Mouse (Mus musculus): ENCODE measurements at regions not wholly inside any gene's neighbourhood (a gene's known extent, or its start where the extent isn't known, plus 50 kb on each side); places are given as distances from the start of the nearest gene placed in this dataset.
"Not testable (repeated sequence)": the region's sequence is repeated elsewhere in the genome, so short reads cannot be mapped to it uniquely, and the experiment has no call there.

GRCm38 (mm10) chr13:103622324-103622723 is 152.1 kb downstream of the Srek1 start:
- DNase-seq (ENCODE audit: low read depth, low spot score), result no peak

GRCm38 (mm10) chr13:103620958-103621357 is 153.4 kb downstream of the Srek1 start:
- not testable (repeated sequence) for DNase-seq (ENCODE audit: low read depth, low spot score)

- no peak for DNase-seq (ENCODE audit: low read depth, low spot score)
Observed at GRCm38 (mm10) chr13:103613333-103613725, 161.1 kb downstream of the Srek1 start.

- DNase-seq (ENCODE audit: low read depth, low spot score), result peak; percentile 34
Observed at GRCm38 (mm10) chr13:103612720-103613332, 161.6 kb downstream of the Srek1 start.

GRCm38 (mm10) chr13:103602302-103602701 is 172.1 kb downstream of the Srek1 start:
- DNase-seq (ENCODE audit: low read depth, low spot score), result no peak

GRCm38 (mm10) chr13:103592371-103592770 is 182.0 kb downstream of the Srek1 start:
- no peak for DNase-seq (ENCODE audit: low read depth, low spot score)

GRCm38 (mm10) chr13:103591874-103592273 is 182.5 kb downstream of the Srek1 start:
- DNase-seq (ENCODE audit: low read depth, low spot score), result no peak

- not testable (repeated sequence) for DNase-seq (ENCODE audit: low read depth, low spot score)
Observed at GRCm38 (mm10) chr13:103591381-103591780, 183.0 kb downstream of the Srek1 start.

GRCm38 (mm10) chr13:103589646-103590045 is 184.8 kb downstream of the Srek1 start:
- DNase-seq (ENCODE audit: low read depth, low spot score), result no peak

GRCm38 (mm10) chr13:103576856-103577255 is 197.6 kb downstream of the Srek1 start:
- no peak for DNase-seq (ENCODE audit: low read depth, low spot score)

- DNase-seq (ENCODE audit: low read depth, low spot score), result no peak
Observed at GRCm38 (mm10) chr13:103564715-103565114, 209.7 kb downstream of the Srek1 start.

GRCm38 (mm10) chr13:103561795-103562705 is 212.4 kb downstream of the Srek1 start:
- no peak for DNase-seq (ENCODE audit: low read depth, low spot score)

- no peak for DNase-seq (ENCODE audit: low read depth, low spot score)
Observed at GRCm38 (mm10) chr13:103558915-103559314, 215.5 kb downstream of the Srek1 start.

- peak; percentile 25 for DNase-seq (ENCODE audit: low read depth, low spot score)
Observed at GRCm38 (mm10) chr13:103539577-103539976, 205.3 kb upstream of the Mast4 start.

- no peak for DNase-seq (ENCODE audit: low read depth, low spot score)
Observed at GRCm38 (mm10) chr13:103513825-103514224, 179.5 kb upstream of the Mast4 start.

- DNase-seq (ENCODE audit: low read depth, low spot score), result no peak
Observed at GRCm38 (mm10) chr13:103512476-103512875, 178.2 kb upstream of the Mast4 start.

GRCm38 (mm10) chr13:103504987-103505386 is 170.7 kb upstream of the Mast4 start:
- DNase-seq (ENCODE audit: low read depth, low spot score), result no peak

- no peak for DNase-seq (ENCODE audit: low read depth, low spot score)
Observed at GRCm38 (mm10) chr13:103499376-103499775, 165.1 kb upstream of the Mast4 start.

- DNase-seq (ENCODE audit: low read depth, low spot score), result no peak
Observed at GRCm38 (mm10) chr13:103494371-103494770, 160.1 kb upstream of the Mast4 start.

- DNase-seq (ENCODE audit: low read depth, low spot score), result no peak
Observed at GRCm38 (mm10) chr13:103493567-103493966, 159.3 kb upstream of the Mast4 start.

GRCm38 (mm10) chr13:103490049-103490448 is 155.8 kb upstream of the Mast4 start:
- DNase-seq (ENCODE audit: low read depth, low spot score), result no peak

- DNase-seq (ENCODE audit: low read depth, low spot score), result no peak
Observed at GRCm38 (mm10) chr13:103484092-103484491, 149.8 kb upstream of the Mast4 start.

GRCm38 (mm10) chr13:103483392-103483791 is 149.1 kb upstream of the Mast4 start:
- DNase-seq (ENCODE audit: low read depth, low spot score), result no peak
